Mouse (Mus musculus) forebrain, embryonic 15.5 days (tissue): ENCODE measurements at regions not wholly inside any gene's neighbourhood (a gene's known extent, or its start where the extent isn't known, plus 50 kb on each side); places are given as distances from the start of the nearest gene placed in this dataset.
"Not testable (repeated sequence)": the region's sequence is repeated elsewhere in the genome, so short reads cannot be mapped to it uniquely, and the experiment has no call there.

Source experiments
- ATAC-seq: fragments of 200-750 bp; cut with Nextera tagmentation; replicated peaks from 2 replicates; pipeline ENCODE4 v1.8.0; 2017; ENCODE audit warnings: mild to moderate bottlenecking, moderate TSS enrichment, moderate library complexity
- H3K27ac ChIP-seq: fragments of 300-500 bp; sonication (generic); replicated peaks from 2 replicates; pipeline ENCODE4 v1.5.1; 2015; ENCODE audit warnings: mild to moderate bottlenecking, inconsistent platforms
- H3K27me3 ChIP-seq: fragments of 300-500 bp; sonication (generic); 2 replicates; pipeline ENCODE4 v1.6.1; 2015; ENCODE audit warnings: inconsistent platforms
- H3K36me3 ChIP-seq: fragments of 300-500 bp; sonication (generic); 2 replicates; pipeline ENCODE4 v1.6.1; 2015; ENCODE audit warnings: mild to moderate bottlenecking, inconsistent platforms
- H3K4me1 ChIP-seq: fragments of 300-500 bp; sonication (generic); 2 replicates; pipeline ENCODE4 v1.6.1; 2015; ENCODE audit warnings: inconsistent platforms
- H3K4me2 ChIP-seq: fragments of 300-500 bp; sonication (generic); replicated peaks from 2 replicates; pipeline ENCODE4 v1.6.1; 2015; ENCODE audit warnings: mild to moderate bottlenecking, inconsistent platforms
- H3K4me3 ChIP-seq: fragments of 300-500 bp; sonication (generic); 2 replicates; pipeline ENCODE4 v1.5.1; 2015; ENCODE audit warnings: mild to moderate bottlenecking, inconsistent platforms
- H3K9ac ChIP-seq: fragments of 300-500 bp; sonication (generic); replicated peaks from 2 replicates; pipeline ENCODE4 v1.6.1; 2015; ENCODE audit warnings: mild to moderate bottlenecking, inconsistent platforms
- H3K9me3 ChIP-seq: fragments of 300-500 bp; sonication (generic); 2 replicates; pipeline ENCODE4 v1.6.1; 2016; ENCODE audit warnings: inconsistent platforms
- WGBS: fragments of 180-500 bp; shearing (Covaris S2); methylation state at CpG from one replicate; pipeline ENCODE4 v1.1.7; 2015; ENCODE audit warnings: mixed read lengths; 5-methylcytosine and 5-hydroxymethylcytosine counted together

- Histone ChIP-seq H3K4me3 (no peak overlapping the region), H3K36me3 (no peaks in the 10 kb centered on the region), H3K4me1 (peaks cover 6% of the 10 kb centered on the region; the same call in 1 of the 2 replicates), H3K27me3 (no peaks in the 10 kb centered on the region), H3K9ac (no peak overlapping the region), H3K9me3 (no peaks in the 10 kb centered on the region), H3K4me2 (no peak overlapping the region), H3K27ac (no peak overlapping the region)
- 33% methylated on average over 2 of the region's 2 CpGs for WGBS
- peak; percentile 51; the same call in 1 of the 2 replicates for ATAC-seq
Observed at GRCm38 (mm10) chr16:73230599-73230998, 922.5 kb downstream of the Robo1 start.

GRCm38 (mm10) chr16:73217555-73217954, 909.4 kb downstream of the Robo1 start:
- Histone ChIP-seq H3K27me3 (no peaks in the 10 kb centered on the region), H3K36me3 (no peaks in the 10 kb centered on the region), H3K27ac (no peak overlapping the region), H3K9me3 (no peaks in the 10 kb centered on the region), H3K9ac (no peak overlapping the region), H3K4me1 (no peaks in the 10 kb centered on the region), H3K4me2 (no peak overlapping the region), H3K4me3 (no peak overlapping the region)
- WGBS: 78% methylated on average over 4 of the region's 4 CpGs
- ATAC-seq: no peak

- no peak for ATAC-seq
- Histone ChIP-seq H3K9ac (no peak overlapping the region), H3K4me2 (no peak overlapping the region), H3K4me3 (no peak overlapping the region), H3K27me3 (no peaks in the 10 kb centered on the region), H3K36me3 (no peaks in the 10 kb centered on the region), H3K27ac (no peak overlapping the region), H3K9me3 (no peaks in the 10 kb centered on the region), H3K4me1 (no peaks in the 10 kb centered on the region)
- WGBS: 76% methylated on average over 11 of the region's 11 CpGs
Observed at GRCm38 (mm10) chr16:73203542-73203941, 895.4 kb downstream of the Robo1 start.

- peak; percentile 78 for ATAC-seq
- Histone ChIP-seq H3K9me3 (no peaks in the 10 kb centered on the region), H3K27me3 (no peaks in the 10 kb centered on the region), H3K4me1 (no peaks in the 10 kb centered on the region), H3K36me3 (no peaks in the 10 kb centered on the region), H3K4me2 (no peak overlapping the region), H3K27ac (no peak overlapping the region), H3K4me3 (no peak overlapping the region), H3K9ac (no peak overlapping the region)
- 22% methylated on average over 3 of the region's 3 CpGs for WGBS
Observed at GRCm38 (mm10) chr16:73200991-73201390, 892.9 kb downstream of the Robo1 start.

GRCm38 (mm10) chr16:73182776-73183175, 874.7 kb downstream of the Robo1 start:
- no peaks in the 10 kb centered on the region for H3K9me3 ChIP-seq
- H3K27me3 ChIP-seq: no peaks in the 10 kb centered on the region
- no peak for ATAC-seq
- 71% methylated on average over 5 of the region's 5 CpGs for WGBS
- no peak overlapping the region for H3K4me3 ChIP-seq
- H3K4me2 ChIP-seq: no peak overlapping the region
- no peak overlapping the region for H3K9ac ChIP-seq
- peaks cover 14% of the 10 kb centered on the region; the same call in 1 of the 2 replicates for H3K4me1 ChIP-seq
- no peaks in the 10 kb centered on the region for H3K36me3 ChIP-seq
- H3K27ac ChIP-seq: no peak overlapping the region

GRCm38 (mm10) chr16:73182258-73182657, 874.2 kb downstream of the Robo1 start:
- H3K4me3 ChIP-seq: no peak overlapping the region
- no peak overlapping the region for H3K9ac ChIP-seq
- peaks cover 14% of the 10 kb centered on the region; the same call in 1 of the 2 replicates for H3K4me1 ChIP-seq
- ATAC-seq: peak; percentile 73
- no peaks in the 10 kb centered on the region for H3K9me3 ChIP-seq
- no peak overlapping the region for H3K27ac ChIP-seq
- WGBS: 36% methylated on average over 7 of the region's 7 CpGs
- H3K4me2 ChIP-seq: no peak overlapping the region
- no peaks in the 10 kb centered on the region for H3K36me3 ChIP-seq
- H3K27me3 ChIP-seq: no peaks in the 10 kb centered on the region

- no peak for ATAC-seq
- H3K9me3 ChIP-seq: no peaks in the 10 kb centered on the region
- no peak overlapping the region for H3K4me2 ChIP-seq
- no peak overlapping the region for H3K27ac ChIP-seq
- H3K36me3 ChIP-seq: no peaks in the 10 kb centered on the region
- H3K4me1 ChIP-seq: no peaks in the 10 kb centered on the region
- H3K27me3 ChIP-seq: no peaks in the 10 kb centered on the region
- H3K4me3 ChIP-seq: no peak overlapping the region
- no peak overlapping the region for H3K9ac ChIP-seq
- 55% methylated on average over 2 of the region's 2 CpGs for WGBS
Observed at GRCm38 (mm10) chr16:73155447-73155846, 847.3 kb downstream of the Robo1 start.

GRCm38 (mm10) chr16:73127927-73128326, 819.8 kb downstream of the Robo1 start:
- H3K9me3 ChIP-seq, H3K4me2 ChIP-seq, H3K36me3 ChIP-seq, H3K9ac ChIP-seq, H3K4me3 ChIP-seq, H3K4me1 ChIP-seq, H3K27me3 ChIP-seq, ATAC-seq, H3K27ac ChIP-seq: not testable (repeated sequence)
- WGBS: 95% methylated on average over 1 of the region's 1 CpGs

GRCm38 (mm10) chr16:73120568-73120967, 812.5 kb downstream of the Robo1 start:
- Histone ChIP-seq H3K4me3 (no peak overlapping the region), H3K4me1 (no peaks in the 10 kb centered on the region), H3K4me2 (no peak overlapping the region), H3K27ac (no peak overlapping the region), H3K36me3 (no peaks in the 10 kb centered on the region), H3K27me3 (no peaks in the 10 kb centered on the region), H3K9ac (no peak overlapping the region), H3K9me3 (no peaks in the 10 kb centered on the region)
- no peak for ATAC-seq

GRCm38 (mm10) chr16:73117338-73117737, 809.2 kb downstream of the Robo1 start:
- no peaks in the 10 kb centered on the region for H3K4me1 ChIP-seq
- H3K4me3 ChIP-seq: no peak overlapping the region
- no peaks in the 10 kb centered on the region for H3K9me3 ChIP-seq
- H3K27me3 ChIP-seq: no peaks in the 10 kb centered on the region
- WGBS: 35% methylated on average over 2 of the region's 2 CpGs
- H3K27ac ChIP-seq: no peak overlapping the region
- no peak overlapping the region for H3K9ac ChIP-seq
- H3K36me3 ChIP-seq: no peaks in the 10 kb centered on the region
- no peak for ATAC-seq
- no peak overlapping the region for H3K4me2 ChIP-seq

GRCm38 (mm10) chr16:73108021-73108452, 799.9 kb downstream of the Robo1 start:
- peaks cover 35% of the 10 kb centered on the region for H3K4me1 ChIP-seq
- peak; percentile 94 for ATAC-seq

GRCm38 (mm10) chr16:73107608-73108007, 799.5 kb downstream of the Robo1 start:
- H3K4me2 ChIP-seq: peak overlapping the region; percentile 8
- H3K27me3 ChIP-seq: no peaks in the 10 kb centered on the region
- H3K36me3 ChIP-seq: no peaks in the 10 kb centered on the region
- peaks cover 35% of the 10 kb centered on the region for H3K4me1 ChIP-seq
- H3K4me3 ChIP-seq: no peak overlapping the region
- ATAC-seq: peak; percentile 75
- peak overlapping the region; percentile 74 for H3K27ac ChIP-seq
- H3K9ac ChIP-seq: no peak overlapping the region
- no peaks in the 10 kb centered on the region for H3K9me3 ChIP-seq
- 42% methylated on average over 9 of the region's 9 CpGs for WGBS

More at GRCm38 (mm10) chr16:73108021-73108452, 799.9 kb downstream of the Robo1 start:
- WGBS: 12% methylated on average over 7 of the region's 7 CpGs
- Histone ChIP-seq H3K9me3 (no peaks in the 10 kb centered on the region), H3K4me3 (no peak overlapping the region), H3K9ac (no peak overlapping the region), H3K27ac (peak overlapping the region; percentile 74), H3K27me3 (no peaks in the 10 kb centered on the region), H3K4me2 (peak overlapping the region; percentile 8), H3K36me3 (no peaks in the 10 kb centered on the region)

- H3K27me3 ChIP-seq: no peaks in the 10 kb centered on the region
- no peak overlapping the region for H3K4me3 ChIP-seq
- 0 out of 2 replicates have a peak overlapping the region, but pooled peaks have one; percentile 5 for H3K9ac ChIP-seq
- H3K4me2 ChIP-seq: no peak overlapping the region
- H3K36me3 ChIP-seq: no peaks in the 10 kb centered on the region
- peak; percentile 82 for ATAC-seq
- 32% methylated on average over 10 of the region's 10 CpGs for WGBS
- peak overlapping the region; percentile 53 for H3K27ac ChIP-seq
- H3K9me3 ChIP-seq: no peaks in the 10 kb centered on the region
- H3K4me1 ChIP-seq: peaks cover 35% of the 10 kb centered on the region
Observed at GRCm38 (mm10) chr16:73105496-73105895, 797.4 kb downstream of the Robo1 start.
